Mouse (Mus musculus) right cerebral cortex, postnatal 14 days (tissue): Measurements from ENCODE around the gene 4921539E11Rik.

ENCODE experiments used
- DNase-seq: peaks from one replicate; pipeline ENCODE4 v3.0.0; 2022

Gene 4921539E11Rik

GRCm38 (mm10) chr4:103222854-103223253 is 67.8 kb downstream of the 4921539E11Rik start:
- no peak for DNase-seq

DNA sequence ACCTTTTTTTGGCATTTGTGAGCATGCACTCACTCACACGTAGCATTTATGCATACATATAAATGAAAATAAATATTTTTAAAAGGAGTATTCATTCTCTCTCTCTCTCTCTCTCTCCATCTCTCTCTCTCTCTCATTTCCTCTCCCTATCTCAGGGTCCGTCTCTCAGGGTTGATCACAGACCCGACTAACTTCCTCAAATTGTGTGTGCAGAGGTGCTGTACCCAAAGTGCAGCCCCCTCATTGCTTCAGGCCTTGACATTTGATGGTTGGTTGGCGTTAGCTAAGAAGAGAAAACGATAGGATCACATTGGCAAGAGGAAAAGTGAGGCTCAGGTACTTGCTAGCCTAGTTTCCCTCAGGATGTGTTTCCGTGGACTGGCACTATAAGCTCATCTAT is 68.9 kb downstream of the 4921539E11Rik start:
- DNase-seq, result no peak

- no peak for DNase-seq
These were observed 71.7 kb downstream of the 4921539E11Rik start for GRCm38 (mm10) chr4:103219011-103219410.

GRCm38 (mm10) chr4:103216046-103216445 is 74.6 kb downstream of the 4921539E11Rik start:
- DNase-seq, result no peak

- DNase-seq, result peak; percentile 85
These were observed 75.5 kb downstream of the 4921539E11Rik start, which contains the start of gene Slc35d1 for GRCm38 (mm10) chr4:103214925-103215820. TSS of gene Slc35d1 (minus strand) at chr4:103215164.

- DNase-seq, result peak; percentile 68
These were observed 76.2 kb downstream of the 4921539E11Rik start for GRCm38 (mm10) chr4:103214498-103214924.

DNA sequence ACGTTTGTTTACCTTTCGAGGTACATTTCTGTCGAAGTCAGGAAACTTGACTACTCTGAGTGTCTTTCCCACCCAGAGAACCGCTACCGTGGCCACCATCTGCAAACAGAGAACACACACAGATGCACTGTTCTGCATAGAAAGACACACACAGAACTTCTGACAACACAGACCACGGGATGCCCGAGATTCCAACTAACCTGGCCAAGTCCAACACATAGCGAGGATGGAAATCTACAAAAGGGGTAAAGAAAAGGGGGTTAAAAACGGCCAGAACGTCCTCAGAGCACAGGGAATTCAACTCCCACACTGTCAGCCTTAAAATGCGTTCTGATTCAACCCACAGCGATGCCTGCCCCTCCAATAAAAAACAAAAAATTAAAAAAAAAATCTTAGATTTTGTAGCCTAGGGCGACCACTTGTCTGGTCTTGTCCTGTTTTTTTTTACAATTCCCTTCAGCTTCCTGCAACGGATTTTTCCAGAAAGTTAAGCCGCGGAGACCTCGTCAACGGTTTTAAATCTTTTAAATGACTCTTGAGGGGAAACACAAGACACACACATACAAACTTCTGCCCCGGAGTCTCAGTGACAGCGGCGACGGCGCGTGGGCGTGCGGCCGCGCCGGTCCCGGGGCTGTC is 76.7 kb downstream of the 4921539E11Rik start:
- DNase-seq, result no peak

DNA sequence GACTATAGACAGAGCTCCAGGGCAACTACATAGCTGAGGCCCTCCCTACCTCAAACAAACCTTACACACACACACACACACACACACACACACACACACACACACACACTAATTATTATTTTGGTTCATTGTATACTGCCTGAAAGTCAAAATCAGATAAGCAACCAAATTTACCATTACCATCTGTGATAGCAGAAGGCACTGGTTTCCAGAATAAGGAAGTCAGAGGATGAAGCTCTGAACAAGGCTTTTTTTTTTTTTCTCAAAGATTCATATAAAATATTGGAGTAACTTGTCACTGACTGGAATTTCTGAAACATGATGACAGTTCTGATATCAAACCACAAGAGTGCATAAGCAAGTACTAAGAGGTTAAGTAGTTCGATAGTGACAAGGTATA is 82.1 kb downstream of the 4921539E11Rik start:
- DNase-seq, result no peak

- no peak for DNase-seq
These were observed 87.0 kb downstream of the 4921539E11Rik start for GRCm38 (mm10) chr4:103203646-103204045.

- no peak for DNase-seq
These were observed 90.6 kb downstream of the 4921539E11Rik start for GRCm38 (mm10) chr4:103200046-103200445.

DNA sequence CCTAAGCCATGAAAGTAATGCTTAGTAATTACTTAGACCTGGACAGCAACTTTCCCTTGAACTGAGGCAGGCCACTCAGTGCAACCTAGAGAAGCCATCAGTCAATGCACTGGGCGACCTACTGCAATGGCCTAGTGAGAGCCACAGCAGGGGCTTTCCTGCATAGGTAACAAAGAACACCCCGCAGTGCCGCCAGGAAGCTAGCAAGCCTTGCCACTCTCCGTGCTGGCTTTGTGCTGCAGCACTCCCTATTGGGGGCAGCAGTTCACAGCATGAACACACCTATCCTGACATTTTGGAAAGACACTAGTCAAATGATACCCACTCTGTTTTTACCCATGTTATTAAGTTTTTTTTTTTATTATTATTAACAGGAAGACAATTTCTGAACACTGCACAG is 91.6 kb downstream of the 4921539E11Rik start:
- no peak for DNase-seq

DNA sequence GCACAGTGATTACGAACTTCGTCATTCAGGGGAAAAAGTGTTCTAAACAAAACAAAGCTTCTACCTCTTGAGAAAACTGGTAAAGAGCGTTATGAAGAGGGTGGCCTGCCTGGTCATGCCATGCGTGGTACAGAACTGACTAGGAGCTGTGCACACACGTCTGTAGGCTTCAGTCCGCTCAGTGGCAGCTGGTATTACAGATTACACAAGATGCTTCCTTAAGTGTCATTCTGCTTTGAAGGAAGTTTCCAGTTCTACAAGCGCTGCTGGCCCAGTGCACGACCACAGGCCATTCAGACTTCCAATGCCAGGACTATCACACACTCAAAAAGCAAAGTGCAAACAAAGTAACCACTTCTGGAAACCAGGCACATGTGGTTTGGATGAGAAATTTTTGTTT is 93.3 kb downstream of the 4921539E11Rik start:
- no peak for DNase-seq

GRCm38 (mm10) chr4:103192421-103192820 is 98.2 kb downstream of the 4921539E11Rik start:
- no peak for DNase-seq

GRCm38 (mm10) chr4:103188786-103189640 is 101.7 kb downstream of the 4921539E11Rik start:
- DNase-seq, result no peak
